Mouse (Mus musculus) myocyte (in vitro differentiated cells): Measurements from ENCODE around the gene Ptprb.

Experiments
- CEBPB ChIP-seq: IDR thresholded peaks from 2 replicates; pipeline ENCODE4 v1.6.1; 2011; ENCODE audit warnings: mild to moderate bottlenecking, moderate library complexity; ENCODE audit not compliant: poor library complexity, insufficient read depth, severe bottlenecking
- E2F4 ChIP-seq: IDR thresholded peaks from one replicate; pipeline ENCODE4 v1.6.1; 2011; ENCODE audit warnings: mild to moderate bottlenecking, control low read depth, moderate library complexity; ENCODE audit not compliant: insufficient read depth
- MAX ChIP-seq: IDR thresholded peaks from one replicate; pipeline ENCODE4 v1.6.1; 2011; ENCODE audit warnings: low read depth, mild to moderate bottlenecking, control low read depth
- MYOD1 ChIP-seq, 3 experiments: IDR thresholded peaks; one replicate each; pipeline ENCODE4 v1.6.1; 2011; ENCODE audit warnings: control low read depth in 2 of 3, low read depth in 2 of 3, mild to moderate bottlenecking in 2 of 3, moderate library complexity in 1 of 3; ENCODE audit not compliant: insufficient read length in 2 of 3, control insufficient read depth in 1 of 3
- MYOG ChIP-seq, 3 experiments: IDR thresholded peaks; one replicate each; pipeline ENCODE4 v1.6.1; 2011; ENCODE audit warnings: control low read depth in 2 of 3, low read depth in 2 of 3, mild to moderate bottlenecking in 2 of 3; ENCODE audit not compliant: insufficient read length in 2 of 3, control insufficient read depth in 1 of 3, insufficient read depth in 1 of 3
- POLR2A ChIP-seq: IDR thresholded peaks from one replicate; pipeline ENCODE4 v1.6.1; 2011; ENCODE audit warnings: low read depth, mild to moderate bottlenecking, control low read depth, moderate library complexity; ENCODE audit not compliant: insufficient read length
- POLR2AphosphoS2 ChIP-seq: IDR thresholded peaks from one replicate; pipeline ENCODE4 v1.6.1; 2011; ENCODE audit warnings: low read depth, control low read depth; ENCODE audit not compliant: insufficient read length
- REST ChIP-seq: IDR thresholded peaks from one replicate; pipeline ENCODE4 v1.6.1; 2011; ENCODE audit warnings: mild to moderate bottlenecking, control low read depth, moderate library complexity; ENCODE audit not compliant: insufficient read depth, insufficient read length
- SRF ChIP-seq: IDR thresholded peaks from one replicate; pipeline ENCODE4 v1.6.1; 2011; ENCODE audit warnings: low read depth; ENCODE audit not compliant: control insufficient read depth, insufficient read length
- TCF12 ChIP-seq: IDR thresholded peaks from one replicate; pipeline ENCODE4 v1.6.1; 2011; ENCODE audit warnings: mild to moderate bottlenecking, control low read depth; ENCODE audit not compliant: poor library complexity, insufficient read depth, severe bottlenecking
- TCF3 ChIP-seq: IDR thresholded peaks from one replicate; pipeline ENCODE4 v1.6.1; 2011; ENCODE audit warnings: low read depth, control low read depth; ENCODE audit not compliant: insufficient read length
- USF1 ChIP-seq: IDR thresholded peaks from one replicate; pipeline ENCODE4 v1.6.1; 2011; ENCODE audit warnings: low read depth, mild to moderate bottlenecking, control low read depth, moderate library complexity

DNA sequence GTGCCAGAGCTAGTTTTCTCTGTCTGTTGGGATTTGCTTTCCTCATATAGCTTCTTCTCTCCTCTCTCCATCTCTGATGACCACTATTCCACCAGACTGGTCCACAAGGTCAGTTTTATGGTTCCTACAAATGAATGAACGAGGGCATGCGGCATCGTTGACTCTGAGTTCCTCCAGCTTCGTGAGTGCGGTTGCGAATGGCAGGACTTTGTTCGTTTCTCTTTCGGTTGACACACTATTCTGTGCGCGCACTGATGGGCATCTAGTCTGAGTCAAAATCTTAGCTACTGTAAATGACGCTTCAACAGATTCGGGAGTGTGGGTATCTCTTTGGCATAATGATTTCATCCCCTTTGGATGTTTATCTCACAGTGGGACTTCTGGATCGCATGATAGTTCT, 121.6 kb downstream of the Ptprb start:
- TF ChIP-seq POLR2A (no peak), TCF12 (no peak), USF1 (no peak), MAX (no peak), SRF (no peak), POLR2AphosphoS2 (no peak), E2F4 (no peak), REST (no peak), CEBPB (no peak), MYOD1 (IDR thresholded peaks at IDR 0.05; ENCODE audit: control insufficient read depth in 1 of 3, insufficient read length in 2 of 3, low read depth in 2 of 3) (no peak), MYOG (IDR thresholded peaks at IDR 0.05; ENCODE audit: control insufficient read depth in 1 of 3, insufficient read depth in 1 of 3, insufficient read length in 2 of 3, low read depth in 2 of 3) (no peak), TCF3 (no peak)
